Mouse (Mus musculus) layer of hippocampus, adult 8-10 months (tissue): Measurements from ENCODE around the gene Uso1. TPM values are rescaled to one million over a fixed set of nuclear protein-coding genes. Genes with fewer than 3 reads are reported as not detected.
"Not testable (repeated sequence)": the region's sequence is repeated elsewhere in the genome, so short reads cannot be mapped to it uniquely, and the experiment has no call there.

Experiments
- DNase-seq, 2 experiments: peaks; one replicate each; pipeline ENCODE4 v3.0.0; 2022; ENCODE audit warnings: low spot score in 2 of 2
- total RNA-seq, 4 experiments: library from RNA; stranded (reverse); gene quantifications; 2 replicates each; pipeline ENCODE4 v1.2.4; 2022

Gene Uso1
- total RNA-seq, 4 experiments from 2014 or later = 69.7 to 86.9 (median 81.0) TPM

GRCm38 (mm10) chr5:92127141-92127625 lies 10.6 kb upstream of the Uso1 start:
- DNase-seq = no peak

DNA sequence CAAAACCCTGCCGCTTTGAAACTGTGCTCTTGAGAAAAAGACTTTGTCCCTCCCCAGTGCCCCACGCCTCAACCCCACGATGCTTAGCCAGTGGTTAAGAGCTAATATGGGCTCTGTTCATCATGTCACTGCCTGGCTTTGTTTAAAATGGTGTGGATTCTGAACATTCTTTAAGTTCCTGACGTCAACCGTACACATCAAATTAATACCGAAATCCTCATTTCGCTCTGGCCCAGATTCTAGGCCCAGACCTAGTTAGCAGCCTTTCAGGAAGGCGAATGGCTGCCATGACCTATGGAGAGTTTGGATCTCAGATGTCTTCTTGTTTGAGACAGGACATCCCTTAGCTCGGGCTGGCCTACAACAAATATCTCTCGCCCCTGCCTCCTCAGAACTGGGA lies 10.0 kb upstream of the Uso1 start:
- DNase-seq = no peak

DNA sequence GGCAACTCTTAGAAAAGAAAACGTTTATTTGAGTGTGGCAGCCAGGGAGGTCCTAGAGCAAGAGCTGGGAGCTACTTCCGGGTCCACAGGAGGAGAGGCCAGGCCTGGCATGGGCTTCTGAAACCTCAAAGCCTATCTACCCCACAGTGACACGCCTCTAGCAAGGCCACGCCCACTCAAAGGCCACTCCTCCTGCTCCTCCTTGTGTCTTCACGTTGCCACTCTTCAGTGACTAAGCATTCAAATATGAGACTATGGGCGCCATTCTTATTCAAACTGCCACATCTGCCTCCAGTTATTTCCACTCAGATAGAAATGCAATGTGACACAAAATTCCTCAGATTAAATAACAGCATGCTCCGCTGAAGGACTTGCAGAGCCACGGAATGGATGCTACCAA lies 9.2 kb upstream of the Uso1 start:
- no peak for DNase-seq

DNA sequence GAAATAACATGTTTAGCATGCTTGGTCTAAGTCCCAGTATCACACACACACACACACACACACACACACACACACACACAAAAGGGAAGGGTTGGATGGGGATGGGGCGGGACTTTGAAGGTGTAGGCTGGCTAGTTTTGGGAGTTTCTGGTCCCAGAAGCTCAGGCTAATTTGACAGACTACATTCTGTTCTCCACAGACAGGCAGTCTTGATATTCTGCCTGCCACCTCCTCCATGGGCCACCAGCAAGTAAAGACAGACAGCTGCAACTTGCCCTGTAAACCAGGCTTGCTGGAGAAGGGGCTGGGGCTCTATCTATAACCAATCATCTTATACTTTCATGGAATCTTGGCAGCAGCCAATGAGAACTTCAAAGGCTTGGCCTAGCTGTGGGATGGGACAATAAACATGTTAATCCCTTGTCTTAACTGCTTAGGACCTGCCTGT lies 8.4 kb upstream of the Uso1 start:
- DNase-seq = no peak

DNA sequence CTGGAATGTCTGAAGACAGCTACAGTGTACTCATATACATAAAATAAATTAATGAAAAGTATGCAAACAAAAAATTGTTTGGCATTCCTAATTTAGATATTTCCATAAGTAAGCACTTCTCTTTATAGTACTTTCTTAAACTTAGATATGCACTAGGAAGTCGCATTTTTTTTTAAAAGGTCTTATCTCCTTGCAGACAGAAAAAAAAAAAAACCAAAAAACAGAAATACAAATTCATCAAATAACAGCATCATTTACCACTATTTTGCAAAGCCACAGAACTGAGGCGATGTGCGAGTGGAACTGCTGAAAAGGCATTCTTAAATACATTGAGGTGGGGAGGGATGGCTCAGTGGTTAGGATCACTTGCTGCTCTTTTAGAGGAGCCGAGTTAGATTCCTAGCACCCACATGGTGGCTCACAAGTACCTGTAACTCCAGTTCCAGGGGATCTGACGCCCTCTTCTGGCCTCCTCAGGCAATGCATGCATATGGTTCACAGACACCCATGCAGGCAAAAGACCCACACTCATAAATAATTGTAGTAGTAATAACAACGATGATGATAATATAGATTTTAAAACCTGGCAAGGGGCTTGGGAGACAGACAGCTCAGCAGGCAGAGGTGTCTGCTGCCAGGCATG lies 7.6 kb upstream of the Uso1 start:
- DNase-seq = no peak

DNA sequence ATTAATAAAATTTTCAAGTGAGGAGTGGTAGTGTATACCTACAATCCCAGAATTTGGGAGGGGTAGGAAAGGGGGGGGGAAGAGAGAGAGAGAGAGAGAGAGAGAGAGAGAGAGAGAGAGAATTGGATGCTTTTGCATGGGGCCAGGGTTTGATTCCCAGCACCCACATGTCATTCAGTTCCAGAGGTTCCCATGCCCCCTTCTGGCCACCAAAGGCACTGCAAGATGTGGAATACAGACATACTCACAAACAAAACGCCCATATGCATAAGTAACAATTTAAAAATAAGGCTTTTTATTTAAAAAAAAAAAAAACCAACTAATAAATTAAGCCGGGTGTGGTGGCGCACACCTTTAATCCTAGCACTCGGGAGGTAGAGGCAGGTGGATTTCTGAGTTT lies 5.6 kb upstream of the Uso1 start:
- DNase-seq = no peak

- not testable (repeated sequence) for DNase-seq
Measured at GRCm38 (mm10) chr5:92133006-92133405, 4.7 kb upstream of the Uso1 start.

DNA sequence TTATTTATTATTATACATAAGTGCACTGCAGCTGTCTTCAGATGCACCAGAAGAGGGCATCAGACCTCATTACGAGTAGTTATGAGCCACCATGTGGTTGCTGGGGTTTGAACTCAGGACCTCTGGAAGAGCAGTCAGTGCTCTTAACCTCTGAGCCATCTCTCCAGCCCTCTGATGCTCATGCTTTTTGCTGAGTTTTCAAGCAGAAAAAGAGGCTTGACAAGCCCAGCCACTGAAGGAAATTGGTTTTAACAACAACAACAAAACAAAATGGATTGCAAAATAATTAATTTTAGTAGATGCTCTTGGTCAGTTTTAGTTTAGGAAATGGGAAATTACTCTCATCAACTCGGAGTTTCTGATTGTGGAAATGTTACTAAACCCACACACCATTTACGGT lies 2.8 kb upstream of the Uso1 start:
- DNase-seq = no peak

DNA sequence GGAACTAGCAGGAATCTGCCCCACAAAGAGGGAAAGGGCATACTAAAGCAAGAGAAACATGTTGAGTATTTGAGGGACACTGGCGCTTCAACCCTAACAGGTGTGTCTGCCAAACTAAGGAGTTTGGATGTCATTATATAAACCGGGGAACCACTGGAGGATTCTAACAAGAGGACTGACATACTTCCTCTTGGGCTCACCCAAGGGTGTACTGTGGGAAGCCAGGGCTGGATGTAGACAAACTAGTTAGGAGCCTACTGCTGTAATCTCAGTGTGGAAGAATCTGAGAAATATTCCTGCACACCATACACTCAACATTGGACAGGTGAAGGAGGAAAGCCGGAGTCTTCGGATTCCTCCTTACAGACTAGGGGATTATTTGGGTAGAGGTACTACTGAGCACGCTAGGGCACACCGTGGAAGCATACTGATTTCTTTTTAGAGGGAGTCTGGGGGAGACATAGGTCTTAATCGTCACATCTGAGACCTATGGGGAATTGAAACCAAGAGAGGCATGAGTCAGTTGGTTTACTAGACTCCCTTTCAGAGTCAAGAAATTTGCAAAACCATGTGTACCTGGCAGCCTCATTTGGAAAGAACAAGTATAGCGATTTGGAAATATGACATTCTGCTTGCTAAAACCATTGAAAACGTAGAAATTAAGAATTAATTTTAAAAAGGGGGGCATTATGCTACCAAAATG lies 1.1 kb upstream of the Uso1 start:
- no peak for DNase-seq

GRCm38 (mm10) chr5:92138093-92138621 lies 419 bp downstream of the Uso1 start:
- DNase-seq = no peak

GRCm38 (mm10) chr5:92139191-92139590 lies 1.5 kb downstream of the Uso1 start:
- no peak for DNase-seq

DNA sequence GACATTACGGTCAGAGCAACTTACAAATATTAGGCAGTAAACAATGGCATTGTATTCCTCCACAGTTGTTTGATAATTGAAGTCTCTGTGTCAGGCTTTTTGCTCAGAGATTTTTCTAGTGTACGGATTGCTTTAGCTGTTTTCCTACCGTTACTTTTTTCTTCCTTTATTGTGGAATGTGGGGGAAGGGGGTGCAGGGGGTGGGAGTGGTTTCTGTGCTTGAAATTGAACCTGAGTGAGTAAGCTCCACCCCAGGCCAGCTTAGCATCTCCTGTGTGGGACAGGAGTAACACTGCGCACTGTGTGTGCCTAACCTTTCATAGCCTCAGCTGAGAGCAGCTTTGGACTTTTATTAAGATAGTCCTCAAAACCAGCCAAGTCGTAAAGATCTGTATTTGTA lies 4.0 kb downstream of the Uso1 start:
- no peak for DNase-seq

DNA sequence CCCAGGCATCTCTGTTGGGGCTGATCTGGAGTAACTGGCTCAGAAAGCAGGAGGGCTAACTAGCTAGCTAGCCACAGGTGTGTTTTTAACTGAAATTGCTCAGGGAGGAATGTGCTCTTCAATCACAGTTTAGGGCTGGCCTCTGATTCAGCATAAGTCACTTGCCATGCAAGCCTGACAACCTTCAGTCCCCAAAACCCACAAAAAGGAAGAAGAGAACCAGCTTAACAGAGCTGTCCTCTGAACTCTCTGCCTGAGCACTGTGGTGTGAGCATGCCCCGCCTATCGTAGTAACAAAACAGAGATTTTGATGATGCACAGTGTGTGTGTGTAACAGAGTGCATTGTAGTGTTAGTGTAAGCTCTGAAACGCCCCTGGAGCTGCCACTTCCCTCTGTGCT lies 4.7 kb downstream of the Uso1 start:
- no peak for DNase-seq

- no peak for DNase-seq
Measured at GRCm38 (mm10) chr5:92143665-92144064, 5.9 kb downstream of the Uso1 start.

- DNase-seq = no peak
Measured at GRCm38 (mm10) chr5:92144954-92145708, 7.4 kb downstream of the Uso1 start.

GRCm38 (mm10) chr5:92148248-92148647 lies 10.5 kb downstream of the Uso1 start:
- no peak for DNase-seq

GRCm38 (mm10) chr5:92149330-92149982 lies 11.7 kb downstream of the Uso1 start:
- DNase-seq = no peak

GRCm38 (mm10) chr5:92154861-92155260 lies 17.1 kb downstream of the Uso1 start:
- no peak for DNase-seq

DNA sequence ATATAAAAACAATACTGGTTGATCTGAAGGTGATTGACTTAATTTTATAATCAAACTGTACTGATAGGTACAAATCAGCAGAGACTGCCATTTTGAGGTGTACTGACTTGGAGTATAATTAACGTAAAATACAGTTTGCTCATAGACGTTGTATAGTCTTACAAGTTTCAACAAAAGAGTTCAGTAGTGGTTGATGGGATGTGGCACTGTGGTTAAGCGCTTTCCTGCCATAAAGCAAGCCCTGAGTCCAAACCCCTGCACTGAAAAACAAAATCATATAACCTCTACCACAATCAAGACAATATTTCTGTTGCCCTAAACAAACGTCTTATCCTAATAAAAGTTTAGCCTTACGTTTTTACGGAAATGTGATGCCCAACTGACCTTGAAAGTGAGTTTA lies 28.2 kb downstream of the Uso1 start:
- DNase-seq = no peak

- DNase-seq = no peak
Measured at GRCm38 (mm10) chr5:92183071-92183830, 45.5 kb downstream of the Uso1 start.
